ENCODE assay signal across 9 mouse cellular contexts in genomic region chr9:21213617-21214190, GRCm38 (mm10). TPM values are rescaled to one million over a fixed set of nuclear protein-coding genes. Genes with fewer than 3 reads are reported as not detected.
DNase-seq lines count a peak whose midpoint lies in the region; ATAC-seq and TF ChIP-seq lines count a peak whose summit lies in the region.
"Had no signal": no experiment of that assay in that cellular context is flagged by ENCODE, and none has a peak within 500 bp of the region (broad histone marks: within the 10 kb centered on the region; RNA-seq: fewer than 3 reads in every experiment).

No protein-coding gene starts in this region.

- no peak for TF ChIP-seq EP300 in CH12.LX (IDR thresholded peaks at IDR 0.05; ENCODE audit: low read length)

- TF ChIP-seq CTCF in CH12.LX (conservative IDR thresholded peaks at IDR 0.05 in 1 of 2, IDR thresholded peaks at IDR 0.05 in 1 of 2; ENCODE audit: low read depth in 2 of 2, low read length in 2 of 2), result peak; percentile 69 to 85

- no peak for TF ChIP-seq POLR2A in CH12.LX (IDR thresholded peaks at IDR 0.05; ENCODE audit: low read depth, low read length)

- peaks cover 4% of the 10 kb centered on the region; the same call in 1 of the 2 replicates for H3K4me1 ChIP-seq in kidney, embryonic 16.5 days (ENCODE audit: insufficient read depth, low read length)
- peaks cover 0 to 31% of the 10 kb centered on the region in 2 experiments; a peak in 2 of 4 replicates for H3K4me1 ChIP-seq in CH12.LX (ENCODE audit: control insufficient read depth in 1 of 2, insufficient read depth in 2 of 2)
- H3K4me1 ChIP-seq: heart, embryonic 15.5 days; limb, embryonic 15.5 days had no signal

- 0 out of 2 replicates have a peak, but pooled peaks cover 6% of the 10 kb centered on the region for H3K36me3 ChIP-seq in kidney, embryonic 16.5 days (ENCODE audit: insufficient read depth, low read length)
- H3K36me3 ChIP-seq in CH12.LX (replicated peaks in 1 of 2; ENCODE audit: control insufficient read depth in 1 of 2, insufficient read depth in 1 of 2, low read length in 1 of 2), result peaks cover 22 to 39% of the 10 kb centered on the region in 2 experiments

- no peak overlapping the region for H3K9ac ChIP-seq in kidney, embryonic 16.5 days (replicated peaks; ENCODE audit: low read length)
- no peak overlapping the region for H3K9ac ChIP-seq in CH12.LX (ENCODE audit: insufficient read depth, low read depth)
- H3K9ac ChIP-seq: heart, embryonic 15.5 days; limb, embryonic 15.5 days had no signal

- no peaks in the 10 kb centered on the region for H3K9me3 ChIP-seq in kidney, embryonic 16.5 days (ENCODE audit: low read length)
- H3K9me3 ChIP-seq in CH12.LX (replicated peaks; ENCODE audit: low read length), result no peaks in the 10 kb centered on the region
- H3K9me3 ChIP-seq: heart, embryonic 15.5 days; limb, embryonic 15.5 days had no signal

- in situ Hi-C loops in CH12.LX (cut with MboI; ENCODE audit: low pct_ligation_motif_present, low pct_unique_long_range_greater_than_20kb, low sequenced_read_pairs), result no loop called here

- no peaks in the 10 kb centered on the region for H3K79me2 ChIP-seq in CH12.LX (replicated peaks; ENCODE audit: control insufficient read depth, extremely low read depth, insufficient read depth, poor library complexity, severe bottlenecking)

- ATAC-seq in kidney, embryonic 16.5 days (ENCODE audit: low FRiP score, low TSS enrichment), result no peak

- peak; percentile 45 for DNase-seq in kidney, postnatal 10 days
- DNase-seq in CH12.LX (ENCODE audit: extremely low read depth) (peak; percentile 56), ZHBTc4 (ENCODE audit: low read depth, low spot score) (peak; percentile 82)
- DNase-seq in induced T-regulatory cell, adult 2 months (ENCODE audit: low read depth), result peak; percentile 61
- DNase-seq in left cerebral cortex, postnatal 14 days (ENCODE audit: low spot score in 2 of 2), result no peak
- DNase-seq in lung, postnatal 25 days (ENCODE audit: low spot score), result no peak

- intact Hi-C loops in left cerebral cortex, postnatal 14 days (cut with DNase I), result no loop called here

- H3K4me2 ChIP-seq in kidney, embryonic 16.5 days (replicated peaks; ENCODE audit: low read depth, low read length), result no peak overlapping the region
- no peak overlapping the region for H3K4me2 ChIP-seq in CH12.LX (ENCODE audit: insufficient read depth, low read depth, poor library complexity, severe bottlenecking)
- H3K4me2 ChIP-seq: heart, embryonic 15.5 days; limb, embryonic 15.5 days had no signal

- 47% methylated on average over 7 of the region's 7 CpGs for WGBS in kidney, embryonic 16.5 days

- no peak overlapping the region for H3K27ac ChIP-seq in kidney, embryonic 16.5 days (ENCODE audit: low read length)
- H3K27ac ChIP-seq in CH12.LX (ENCODE audit: insufficient read depth, low read depth), result no peak overlapping the region
- H3K27ac ChIP-seq: heart, embryonic 15.5 days; limb, embryonic 15.5 days had no signal

- no peaks in the 10 kb centered on the region for H3K27me3 ChIP-seq in kidney, embryonic 16.5 days (ENCODE audit: insufficient read depth, low read length)
- peaks cover 2% of the 10 kb centered on the region for H3K27me3 ChIP-seq in CH12.LX (replicated peaks)
- H3K27me3 ChIP-seq: heart, embryonic 15.5 days; limb, embryonic 15.5 days had no signal

- no peak overlapping the region for H3K4me3 ChIP-seq in kidney, embryonic 16.5 days (ENCODE audit: low read length)
- H3K4me3 ChIP-seq in CH12.LX (replicated peaks in 1 of 3; ENCODE audit: low read depth in 2 of 3, low read length in 2 of 3, poor library complexity in 1 of 3), result no peak overlapping the region
- H3K4me3 ChIP-seq: heart, embryonic 15.5 days; limb, embryonic 15.5 days had no signal

- peak; percentile 59 for TF ChIP-seq RAD21 in CH12.LX (IDR thresholded peaks at IDR 0.05; ENCODE audit: low read depth, low read length)

- dilution Hi-C loops in CH12.LX (cut with MboI; ENCODE audit: extremely low pct_ligation_motif_present, extremely low pct_unique_long_range_greater_than_20kb, low sequenced_read_pairs), result no loop called here

TF ChIP-seq in CH12.LX, 34 proteins besides CTCF, POLR2A, EP300 and RAD21:
- TF ChIP-seq SMC3 (IDR thresholded peaks at IDR 0.05; ENCODE audit: low read depth, low read length) (peak; percentile 73), HCFC1 (IDR thresholded peaks at IDR 0.05; ENCODE audit: low read depth, low read length) (no peak)

RNA-seq across cellular contexts. Expression of gene Keap1, which starts 25.5 kb away (rescaled TPM):
- polyA plus RNA-seq in kidney, embryonic 16.5 days (2015; fragmentation: Nextera tagmentation; extraction: Ambion mirVana), result 67.4 and 68.1 TPM in 2 replicates
- 41.7 and 42.8 TPM in 2 replicates for total RNA-seq in CH12.LX (2012; rRNA removed)
- 16.2 and 18.4 TPM in 2 replicates for total RNA-seq in CH12.LX (2014; rRNA removed)
- polyA plus RNA-seq in CH12.LX (2012; ENCODE audit: insufficient read length, low read depth), result 30.0 and 31.2 TPM in 2 replicates
- 10 to 100 TPM; 47.2 to 50.5 TPM for total RNA-seq in left cerebral cortex, postnatal 14 days (2021)

RNA-seq across cellular contexts. Expression of gene S1pr5, which starts 34.5 kb away (rescaled TPM):
- 0.13 and 0.14 TPM in 2 replicates for polyA plus RNA-seq in kidney, embryonic 16.5 days (2015; fragmentation: Nextera tagmentation; extraction: Ambion mirVana)
- total RNA-seq in CH12.LX (2012; rRNA removed) (not detected in 2 replicates), CH12.LX (2014; rRNA removed) (not detected in 2 replicates)
- polyA plus RNA-seq in CH12.LX (2012; ENCODE audit: insufficient read length, low read depth), result not detected in 2 replicates
- 1 to 10 TPM; 3.4 to 5.2 TPM for total RNA-seq in left cerebral cortex, postnatal 14 days (2021)

RNA-seq across cellular contexts. Expression of gene Pde4a, which starts 48.2 kb away (rescaled TPM):
- 14.3 and 15.3 TPM in 2 replicates for polyA plus RNA-seq in kidney, embryonic 16.5 days (2015; fragmentation: Nextera tagmentation; extraction: Ambion mirVana)
- total RNA-seq in CH12.LX (2012; rRNA removed), result 4.1 and 4.8 TPM in 2 replicates
- 1.2 and 1.7 TPM in 2 replicates for total RNA-seq in CH12.LX (2014; rRNA removed)
- 7.2 and 7.6 TPM in 2 replicates for polyA plus RNA-seq in CH12.LX (2012; ENCODE audit: insufficient read length, low read depth)
- 10 to 100 TPM; 76.2 to 79.6 TPM for total RNA-seq in left cerebral cortex, postnatal 14 days (2021)

RNA-seq across cellular contexts. Expression of gene Atg4d, which starts 51.4 kb away (rescaled TPM):
- 58.7 and 64.1 TPM in 2 replicates for polyA plus RNA-seq in kidney, embryonic 16.5 days (2015; fragmentation: Nextera tagmentation; extraction: Ambion mirVana)
- total RNA-seq in CH12.LX (2012; rRNA removed) (13.5 and 14.3 TPM in 2 replicates), CH12.LX (2014; rRNA removed) (10.3 and 10.9 TPM in 2 replicates)
- 7.7 and 9.4 TPM in 2 replicates for polyA plus RNA-seq in CH12.LX (2012; ENCODE audit: insufficient read length, low read depth)
- 10 to 100 TPM; 35.3 to 37.5 TPM for total RNA-seq in left cerebral cortex, postnatal 14 days (2021)

Comparison
In these comparisons a context has a peak if more than half of its experiments do, and no peak if none do; other contexts are left out.
1. DNase-seq: peak in kidney, postnatal 10 days (single experiment), CH12.LX (single experiment), ZHBTc4 (single experiment) and induced T-regulatory cell, adult 2 months (single experiment); none in left cerebral cortex, postnatal 14 days (0 of 2) and lung, postnatal 25 days (single experiment).
2. RNA of gene S1pr5, which starts 34.5 kb away (total RNA-seq): 3.4 to 5.2 TPM in left cerebral cortex, postnatal 14 days; not detected in CH12.LX; every median in the first group is over 4 times any median in the second.
3. RNA of gene Pde4a, which starts 48.2 kb away (total RNA-seq): 76.2 to 79.6 TPM in left cerebral cortex, postnatal 14 days; 1.2 to 4.8 TPM in CH12.LX; every median in the first group is over 10 times any median in the second.